Mouse (Mus musculus) E14TG2a.4 (cell line): Measurements from ENCODE around the gene Vrk3.

ENCODE experiments used
- CTCF ChIP-seq: conservative IDR thresholded peaks from 2 replicates; pipeline ENCODE4 v1.5.1; 2014; ENCODE audit warnings: low read length
- NANOG ChIP-seq: IDR thresholded peaks from 2 replicates; pipeline ENCODE4 v1.6.1; 2014; ENCODE audit warnings: borderline replicate concordance, low read length, mixed read lengths
- POU5F1 ChIP-seq: IDR thresholded peaks from 2 replicates; pipeline ENCODE4 v1.6.1; 2014; ENCODE audit warnings: low read length, borderline replicate concordance

DNA sequence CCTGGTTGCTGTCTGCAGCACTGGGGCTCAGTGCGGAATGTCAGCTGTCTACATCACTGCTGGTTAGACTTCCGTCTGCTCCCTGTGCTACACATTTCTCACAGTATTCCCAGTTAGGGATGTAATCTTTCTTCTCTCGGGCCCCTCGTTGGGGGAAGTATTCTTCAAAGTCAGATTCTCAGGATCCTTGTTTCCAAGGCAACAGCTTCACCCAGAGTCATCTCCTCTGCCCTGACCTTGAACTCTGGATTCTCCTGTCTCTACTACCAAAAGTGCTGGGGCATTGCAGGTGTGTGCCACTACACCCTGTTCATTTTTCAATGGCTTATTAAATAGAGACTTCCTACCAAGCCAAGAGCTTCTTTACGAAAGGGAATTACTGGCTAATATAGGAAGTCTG lies 21.1 kb upstream of the Vrk3 start:
- TF ChIP-seq POU5F1 = no peak
- no peak for TF ChIP-seq CTCF
- TF ChIP-seq NANOG = no peak
